ENCODE assay signal across 8 mouse cellular contexts in genomic region chr17:31664760-31665159, GRCm38 (mm10). TPM values are rescaled to one million over a fixed set of nuclear protein-coding genes. Genes with fewer than 3 reads are reported as not detected.
DNase-seq lines count a peak whose midpoint lies in the region; ATAC-seq and TF ChIP-seq lines count a peak whose summit lies in the region.

No protein-coding gene starts in this region.

- no peak overlapping the region for H3K4me3 ChIP-seq in embryonic facial prominence, embryonic 11.5 days (ENCODE audit: low read depth, low read length)
- no peak overlapping the region for H3K4me3 ChIP-seq in kidney, embryonic 15.5 days (replicated peaks)
- no peak overlapping the region for H3K4me3 ChIP-seq in liver, embryonic 11.5 days (ENCODE audit: low read depth, low read length)
- H3K4me3 ChIP-seq in neural tube, embryonic 11.5 days (ENCODE audit: low read depth, low read length), result no peak overlapping the region
- H3K4me3 ChIP-seq in stomach, postnatal 0 days (ENCODE audit: low read depth, low read length), result no peak overlapping the region

- no peak overlapping the region for H3K27ac ChIP-seq in embryonic facial prominence, embryonic 11.5 days (replicated peaks; ENCODE audit: low read depth, low read length)
- H3K27ac ChIP-seq in kidney, embryonic 15.5 days, result no peak overlapping the region
- no peak overlapping the region for H3K27ac ChIP-seq in liver, embryonic 11.5 days (ENCODE audit: low read depth, low read length)
- no peak overlapping the region for H3K27ac ChIP-seq in neural tube, embryonic 11.5 days (ENCODE audit: low read depth, low read length)
- H3K27ac ChIP-seq in stomach, postnatal 0 days (replicated peaks), result no peak overlapping the region

- H3K36me3 ChIP-seq in embryonic facial prominence, embryonic 11.5 days (replicated peaks; ENCODE audit: control insufficient read depth, insufficient read depth, low read depth, low read length), result no peaks in the 10 kb centered on the region
- H3K36me3 ChIP-seq in kidney, embryonic 15.5 days, result no peaks in the 10 kb centered on the region
- H3K36me3 ChIP-seq in liver, embryonic 11.5 days (ENCODE audit: control insufficient read depth, insufficient read depth, low read length), result no peaks in the 10 kb centered on the region
- H3K36me3 ChIP-seq in neural tube, embryonic 11.5 days (ENCODE audit: control insufficient read depth, insufficient read depth, low read length), result no peaks in the 10 kb centered on the region
- no peaks in the 10 kb centered on the region for H3K36me3 ChIP-seq in stomach, postnatal 0 days (ENCODE audit: control insufficient read depth, insufficient read depth, low read length)

- DNase-seq in 416B (ENCODE audit: low read depth), result peak; percentile 87
- peak; percentile 93 for DNase-seq in adrenal gland, postnatal 14 days
- peak; percentile 81 for DNase-seq in embryonic facial prominence, embryonic 11.5 days (ENCODE audit: low spot score)
- peak; percentile 74 to 84 for DNase-seq in heart, adult 18-20 months
- DNase-seq in liver, embryonic 11.5 days (ENCODE audit: low spot score), result peak; percentile 70
- peak; percentile 78 for DNase-seq in neural tube, embryonic 11.5 days (ENCODE audit: low spot score)
- DNase-seq in stomach, postnatal 0 days (ENCODE audit: low spot score), result peak; percentile 90

- no peak for TF ChIP-seq EP300 in stomach, postnatal 0 days (optimal IDR thresholded peaks at IDR 0.05)

- H3K27me3 ChIP-seq in embryonic facial prominence, embryonic 11.5 days (ENCODE audit: control insufficient read depth, insufficient read depth, low read length), result no peaks in the 10 kb centered on the region
- no peaks in the 10 kb centered on the region for H3K27me3 ChIP-seq in kidney, embryonic 15.5 days
- no peaks in the 10 kb centered on the region for H3K27me3 ChIP-seq in liver, embryonic 11.5 days (replicated peaks; ENCODE audit: control insufficient read depth, insufficient read depth, low read length)
- no peaks in the 10 kb centered on the region for H3K27me3 ChIP-seq in neural tube, embryonic 11.5 days (ENCODE audit: control insufficient read depth, insufficient read depth, low read length)
- H3K27me3 ChIP-seq in stomach, postnatal 0 days (ENCODE audit: control insufficient read depth, insufficient read depth, low read length), result no peaks in the 10 kb centered on the region

- TF ChIP-seq CTCF in stomach, postnatal 0 days (IDR thresholded peaks at IDR 0.05; ENCODE audit: low read depth), result peak; percentile 95

- no peaks in the 10 kb centered on the region for H3K4me1 ChIP-seq in embryonic facial prominence, embryonic 11.5 days (ENCODE audit: control insufficient read depth, insufficient read depth, low read length)
- 0 out of 2 replicates have a peak, but pooled peaks cover 3% of the 10 kb centered on the region for H3K4me1 ChIP-seq in kidney, embryonic 15.5 days
- H3K4me1 ChIP-seq in liver, embryonic 11.5 days (replicated peaks; ENCODE audit: control insufficient read depth, insufficient read depth, low read length), result no peaks in the 10 kb centered on the region
- peaks cover 1% of the 10 kb centered on the region; the same call in 1 of the 2 replicates for H3K4me1 ChIP-seq in neural tube, embryonic 11.5 days (ENCODE audit: control insufficient read depth, insufficient read depth, low read length)
- H3K4me1 ChIP-seq in stomach, postnatal 0 days (replicated peaks; ENCODE audit: control insufficient read depth, insufficient read depth), result no peaks in the 10 kb centered on the region

- no peak for ATAC-seq in embryonic facial prominence, embryonic 11.5 days (replicated peaks; ENCODE audit: insufficient number of reproducible peaks, low FRiP score, low TSS enrichment, low read depth)
- peak; percentile 71 for ATAC-seq in kidney, embryonic 15.5 days (replicated peaks; ENCODE audit: low FRiP score)
- peak; percentile 71 for ATAC-seq in liver, embryonic 11.5 days (replicated peaks; ENCODE audit: low FRiP score)
- ATAC-seq in neural tube, embryonic 11.5 days (ENCODE audit: insufficient read depth, low FRiP score, low TSS enrichment), result no peak
- ATAC-seq in stomach, postnatal 0 days (ENCODE audit: low FRiP score, low TSS enrichment), result peak; percentile 85

- H3K9ac ChIP-seq in embryonic facial prominence, embryonic 11.5 days (replicated peaks; ENCODE audit: low read length), result no peak overlapping the region
- no peak overlapping the region for H3K9ac ChIP-seq in kidney, embryonic 15.5 days
- no peak overlapping the region for H3K9ac ChIP-seq in liver, embryonic 11.5 days (ENCODE audit: low read depth, low read length)
- H3K9ac ChIP-seq in neural tube, embryonic 11.5 days (ENCODE audit: low read length), result no peak overlapping the region
- no peak overlapping the region for H3K9ac ChIP-seq in stomach, postnatal 0 days (ENCODE audit: low read length)

- no peaks in the 10 kb centered on the region for H3K9me3 ChIP-seq in embryonic facial prominence, embryonic 11.5 days (replicated peaks; ENCODE audit: control insufficient read depth, low read length)
- H3K9me3 ChIP-seq in kidney, embryonic 15.5 days (replicated peaks), result no peaks in the 10 kb centered on the region
- no peaks in the 10 kb centered on the region for H3K9me3 ChIP-seq in liver, embryonic 11.5 days (ENCODE audit: control insufficient read depth, low read length)
- H3K9me3 ChIP-seq in neural tube, embryonic 11.5 days (ENCODE audit: control insufficient read depth, low read length), result no peaks in the 10 kb centered on the region
- no peaks in the 10 kb centered on the region for H3K9me3 ChIP-seq in stomach, postnatal 0 days (ENCODE audit: control insufficient read depth, low read length)

- H3K4me2 ChIP-seq in embryonic facial prominence, embryonic 11.5 days (ENCODE audit: low read depth, low read length), result no peak overlapping the region
- no peak overlapping the region for H3K4me2 ChIP-seq in kidney, embryonic 15.5 days
- no peak overlapping the region for H3K4me2 ChIP-seq in liver, embryonic 11.5 days
- H3K4me2 ChIP-seq in neural tube, embryonic 11.5 days (ENCODE audit: low read depth), result no peak overlapping the region
- no peak overlapping the region for H3K4me2 ChIP-seq in stomach, postnatal 0 days (replicated peaks; ENCODE audit: low read depth)

- WGBS in embryonic facial prominence, embryonic 11.5 days, result 13% methylated on average over 4 of the region's 4 CpGs
- 5% methylated on average over 4 of the region's 4 CpGs for WGBS in kidney, embryonic 15.5 days
- 4% methylated on average over 4 of the region's 4 CpGs for WGBS in liver, embryonic 11.5 days
- 12% methylated on average over 4 of the region's 4 CpGs for WGBS in neural tube, embryonic 11.5 days
- 5% methylated on average over 4 of the region's 4 CpGs for WGBS in stomach, postnatal 0 days

RNA-seq across cellular contexts. Expression of gene U2af1, which starts 6.1 kb away (rescaled TPM):
- 144 and 165 TPM in 2 replicates for total RNA-seq in adrenal gland, postnatal 14 days (2021)
- polyA plus RNA-seq in embryonic facial prominence, embryonic 11.5 days (2014; fragmentation: Nextera tagmentation; extraction: Ambion mirVana), result 206 and 225 TPM in 2 replicates
- 10 to 100 TPM; 68.6 to 77.1 TPM for total RNA-seq in heart, adult 18-20 months (2021)
- 335 and 336 TPM in 2 replicates for polyA plus RNA-seq in kidney, embryonic 15.5 days (2015; fragmentation: Nextera tagmentation; extraction: Ambion mirVana)
- 188 and 210 TPM in 2 replicates for polyA plus RNA-seq in liver, embryonic 11.5 days (2014; fragmentation: Nextera tagmentation; extraction: Ambion mirVana)
- polyA plus RNA-seq in neural tube, embryonic 11.5 days (2014; fragmentation: Nextera tagmentation; extraction: Ambion mirVana), result 196 and 205 TPM in 2 replicates
- polyA plus RNA-seq in stomach, postnatal 0 days (2015; fragmentation: Nextera tagmentation; extraction: Ambion mirVana), result 155 and 161 TPM in 2 replicates

RNA-seq across cellular contexts. Expression of gene Cryaa, which starts 12.8 kb away (rescaled TPM):
- total RNA-seq in adrenal gland, postnatal 14 days (2021), result not detected in 2 replicates
- 20.9 and 184 TPM in 2 replicates for polyA plus RNA-seq in embryonic facial prominence, embryonic 11.5 days (2014; fragmentation: Nextera tagmentation; extraction: Ambion mirVana)
- not detected for total RNA-seq in heart, adult 18-20 months (2021)
- 0.38 TPM in 1 of 2 replicates, not detected in the other for polyA plus RNA-seq in kidney, embryonic 15.5 days (2015; fragmentation: Nextera tagmentation; extraction: Ambion mirVana)
- not detected in 2 replicates for polyA plus RNA-seq in liver, embryonic 11.5 days (2014; fragmentation: Nextera tagmentation; extraction: Ambion mirVana)
- polyA plus RNA-seq in neural tube, embryonic 11.5 days (2014; fragmentation: Nextera tagmentation; extraction: Ambion mirVana), result not detected in 2 replicates
- 0.12 and 0.24 TPM in 2 replicates for polyA plus RNA-seq in stomach, postnatal 0 days (2015; fragmentation: Nextera tagmentation; extraction: Ambion mirVana)

RNA-seq across cellular contexts. Expression of gene Cbs, which starts 27.7 kb away (rescaled TPM):
- 5.6 and 49.1 TPM in 2 replicates for total RNA-seq in adrenal gland, postnatal 14 days (2021)
- polyA plus RNA-seq in embryonic facial prominence, embryonic 11.5 days (2014; fragmentation: Nextera tagmentation; extraction: Ambion mirVana), result 1.5 and 2.5 TPM in 2 replicates
- total RNA-seq in heart, adult 18-20 months (2021), result 1 to 10 TPM; 3.4 to 4.9 TPM
- 3.1 and 3.2 TPM in 2 replicates for polyA plus RNA-seq in kidney, embryonic 15.5 days (2015; fragmentation: Nextera tagmentation; extraction: Ambion mirVana)
- polyA plus RNA-seq in liver, embryonic 11.5 days (2014; fragmentation: Nextera tagmentation; extraction: Ambion mirVana), result 7.3 and 8.3 TPM in 2 replicates
- polyA plus RNA-seq in neural tube, embryonic 11.5 days (2014; fragmentation: Nextera tagmentation; extraction: Ambion mirVana), result 1.3 and 2.4 TPM in 2 replicates
- 0.83 and 1.2 TPM in 2 replicates for polyA plus RNA-seq in stomach, postnatal 0 days (2015; fragmentation: Nextera tagmentation; extraction: Ambion mirVana)

Comparison
In these comparisons a context has a peak if more than half of its experiments do, and no peak if none do; other contexts are left out.
1. ATAC-seq: peak in kidney, embryonic 15.5 days (single experiment), liver, embryonic 11.5 days (single experiment) and stomach, postnatal 0 days (single experiment); none in embryonic facial prominence, embryonic 11.5 days (single experiment) and neural tube, embryonic 11.5 days (single experiment).
2. RNA of gene Cryaa, which starts 12.8 kb away (polyA plus RNA-seq): 20.9 to 184 TPM in embryonic facial prominence, embryonic 11.5 days; 0.38 TPM in kidney, embryonic 15.5 days, 0.12 to 0.24 TPM in stomach, postnatal 0 days, not detected in liver, embryonic 11.5 days and not detected in neural tube, embryonic 11.5 days; every median in the first group is over 10 times any median in the second.
3. Peak in every context shown above with its lines, with median percentiles within 50 percentile points of each other: DNase-seq.